Mouse (Mus musculus): ENCODE measurements around the gene Creld1. TPM values are rescaled to one million over a fixed set of nuclear protein-coding genes. Genes with fewer than 3 reads are reported as not detected.

Gene Creld1
- polyA plus RNA-seq (2012; rRNA removed; ENCODE audit: low replicate concordance) = 32.7 and 35.8 TPM in 2 replicates

DNA sequence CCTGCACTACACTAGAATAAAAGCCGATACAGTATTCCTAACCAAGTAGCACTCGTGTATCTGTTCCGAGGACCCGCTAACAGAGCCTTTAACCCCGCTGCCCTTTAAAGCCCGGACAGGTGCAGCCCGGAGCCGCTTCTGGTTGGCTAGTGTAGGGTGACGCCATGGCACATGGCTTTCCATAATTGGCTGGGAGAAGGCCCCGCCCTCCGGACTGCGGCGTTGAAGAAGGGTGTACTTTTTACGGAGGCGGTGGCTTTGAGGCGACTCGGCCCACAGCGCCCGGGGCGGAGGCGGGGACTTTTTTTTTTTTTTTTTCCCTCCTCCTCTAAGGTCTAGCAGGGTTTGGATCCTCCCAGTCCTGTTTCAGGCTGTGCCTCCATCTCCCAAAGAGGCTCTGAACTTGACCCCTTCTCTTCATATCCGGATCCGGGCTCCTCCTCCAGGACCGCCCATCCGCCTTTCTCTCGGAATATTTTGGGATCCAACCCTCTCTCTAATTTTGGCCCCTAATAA lies at the start of gene Creld1:
TSS of gene Creld1 (plus strand) at position 198 of the 516 bp plus-strand sequence.

DNA sequence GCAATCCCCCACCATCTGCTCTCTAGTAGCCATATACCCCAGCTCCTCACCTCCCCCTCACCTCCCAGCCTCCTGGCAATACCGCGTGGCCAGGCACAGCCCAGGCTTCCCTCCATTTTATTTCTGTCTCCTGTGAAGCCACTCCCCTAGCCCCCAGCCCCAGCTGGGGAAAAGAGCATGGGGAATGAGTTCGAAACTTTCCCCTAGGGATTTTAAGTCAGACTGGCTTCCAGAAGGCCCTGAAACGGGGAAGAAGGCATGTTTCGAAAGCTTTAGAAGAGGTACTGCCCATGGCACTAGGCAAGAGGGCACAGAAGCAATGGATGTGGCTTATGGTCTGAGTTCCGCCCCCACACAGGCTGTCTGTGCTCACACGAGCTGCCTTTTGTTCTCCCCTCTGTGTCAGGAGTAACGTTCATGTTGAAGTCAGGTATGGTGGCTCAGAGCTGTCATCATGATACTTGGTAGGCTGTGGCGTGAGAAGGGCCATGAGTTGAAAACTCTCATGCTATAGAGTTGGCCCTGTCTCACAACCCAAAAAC lies 47.4 kb upstream of the Creld1 start, which contains the start of gene Cidec:
TSS of gene Cidec (minus strand) at position 97 of the 542 bp plus-strand sequence.

DNA sequence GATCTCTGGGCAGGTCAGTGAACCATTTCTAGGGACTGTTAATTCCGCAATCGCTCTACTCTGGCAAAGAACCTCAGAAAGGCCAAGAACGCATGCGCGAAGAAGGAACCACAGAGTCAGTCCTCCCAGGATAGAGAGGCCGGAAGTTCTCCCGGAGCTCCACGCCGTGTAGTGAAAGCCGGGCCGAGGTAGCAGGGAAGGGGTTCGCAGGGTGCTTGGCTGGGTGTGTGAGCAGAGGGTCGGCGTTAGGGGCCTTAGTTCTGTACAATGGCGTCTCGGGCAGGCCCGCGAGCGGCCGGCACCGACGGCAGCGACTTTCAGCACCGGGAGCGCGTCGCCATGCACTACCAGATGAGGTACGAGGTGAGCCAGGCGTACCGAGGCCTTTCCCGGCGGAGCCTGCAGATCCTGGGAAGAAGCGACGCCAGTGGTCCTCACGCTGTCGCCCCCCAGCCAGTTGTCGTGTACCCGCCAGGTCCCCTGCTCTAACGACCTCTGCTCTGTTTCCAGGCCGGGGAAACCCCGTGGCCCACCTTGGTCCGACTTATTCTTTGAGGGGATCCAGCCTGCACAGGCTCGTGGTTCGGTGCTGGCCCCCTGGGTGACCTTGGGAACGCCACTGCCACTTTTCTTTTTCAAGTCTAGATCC lies 40.5 kb upstream of the Creld1 start, which contains the start of gene Jagn1:
TSS of gene Jagn1 (plus strand) at position 128 of the 649 bp plus-strand sequence.

DNA sequence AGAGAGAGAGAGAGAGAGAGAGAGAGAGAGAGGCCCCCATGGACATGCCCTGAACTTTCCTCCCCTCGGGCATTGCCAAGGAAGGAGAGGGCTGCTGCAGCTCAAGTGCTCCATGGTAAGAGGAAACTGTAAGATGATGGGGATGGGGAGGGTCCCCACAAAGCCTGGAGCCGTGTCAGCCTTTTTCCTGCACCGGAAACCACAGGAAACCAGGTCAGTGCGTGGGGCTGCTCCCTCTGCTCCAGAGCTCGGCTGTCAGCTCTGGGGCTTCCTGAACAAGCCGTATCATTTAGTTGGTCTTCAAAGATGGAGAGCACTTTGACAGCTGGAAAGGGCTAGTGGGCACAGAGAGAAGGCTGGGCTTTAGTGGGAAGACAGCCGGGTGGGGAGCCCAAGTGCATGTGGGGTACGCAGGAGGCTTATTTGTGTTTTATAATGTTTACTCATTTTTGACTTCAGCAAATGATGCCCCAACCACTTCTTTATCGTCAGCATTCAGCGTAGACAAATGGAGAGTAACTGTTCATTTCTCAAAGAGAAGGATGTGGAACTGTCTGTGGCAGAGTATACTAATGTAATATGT lies 25.1 kb upstream of the Creld1 start, which contains the start of gene Il17re:
TSS of gene Il17re (plus strand) at position 533 of the 583 bp plus-strand sequence.

DNA sequence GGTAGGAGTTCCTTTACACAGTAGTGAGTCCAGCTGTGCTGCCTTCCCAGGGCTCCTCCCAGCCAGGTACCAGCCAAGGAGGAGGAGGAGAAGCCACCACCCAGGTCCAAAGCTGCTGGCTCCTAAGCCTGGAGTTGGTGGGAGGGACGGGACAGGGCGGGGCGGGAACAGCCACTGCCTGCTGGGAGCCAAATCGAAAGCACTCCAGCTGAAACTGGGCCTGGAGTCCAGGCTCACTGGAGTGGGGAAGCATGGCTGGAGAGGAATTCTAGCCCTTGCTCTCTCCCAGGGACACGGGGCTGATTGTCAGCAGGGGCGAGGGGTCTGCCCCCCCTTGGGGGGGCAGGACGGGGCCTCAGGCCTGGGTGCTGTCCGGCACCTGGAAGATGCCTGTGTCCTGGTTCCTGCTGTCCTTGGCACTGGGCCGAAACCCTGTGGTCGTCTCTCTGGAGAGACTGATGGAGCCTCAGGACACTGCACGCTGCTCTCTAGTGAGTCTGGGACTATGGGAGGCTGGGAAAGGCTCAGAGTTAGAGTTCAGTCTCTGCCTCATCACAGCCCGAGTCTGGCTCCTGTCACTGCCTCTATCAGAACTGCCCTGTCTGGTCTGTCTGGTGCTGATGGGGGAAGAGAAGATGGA lies 11.7 kb upstream of the Creld1 start, which contains the start of gene Il17rc:
TSS of gene Il17rc (plus strand) at position 131 of the 640 bp plus-strand sequence.

DNA sequence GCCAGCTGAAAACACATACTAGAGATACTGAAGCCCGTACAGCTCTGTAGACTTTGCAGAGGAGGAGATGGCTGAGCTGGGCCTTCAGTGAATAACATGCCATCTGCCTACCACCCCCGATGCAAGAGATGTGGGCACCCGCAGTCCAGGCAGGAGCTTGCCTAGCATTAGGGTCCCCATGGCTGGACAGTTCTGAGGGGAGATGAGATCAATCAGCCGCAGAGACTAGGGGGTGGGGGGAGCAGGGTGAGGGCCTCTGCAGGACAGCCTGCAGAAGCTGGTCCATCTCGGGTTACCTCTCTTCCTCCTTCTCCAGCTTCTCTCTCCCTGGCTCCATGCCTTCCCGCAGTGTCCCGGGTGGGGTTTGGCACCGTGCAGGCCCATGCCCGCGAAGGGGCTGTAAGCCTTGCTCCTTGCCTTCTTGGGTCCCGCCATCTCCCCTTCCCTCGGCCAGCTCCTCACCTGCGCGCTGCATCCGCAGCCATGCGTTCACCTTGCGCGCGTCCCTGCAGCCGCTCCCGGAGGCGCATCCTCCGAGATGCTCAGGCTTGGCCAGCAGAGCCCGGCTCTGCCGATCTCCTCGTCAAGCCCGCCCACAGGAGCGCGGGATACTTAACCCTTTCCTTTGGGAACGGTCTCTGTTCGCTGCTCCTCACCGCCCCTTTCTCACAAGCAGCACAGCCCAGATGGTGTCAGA lies 18.4 kb downstream of the Creld1 start, which contains the start of gene Prrt3:
TSS of gene Prrt3 (minus strand) at position 544 of the 697 bp plus-strand sequence.

DNA sequence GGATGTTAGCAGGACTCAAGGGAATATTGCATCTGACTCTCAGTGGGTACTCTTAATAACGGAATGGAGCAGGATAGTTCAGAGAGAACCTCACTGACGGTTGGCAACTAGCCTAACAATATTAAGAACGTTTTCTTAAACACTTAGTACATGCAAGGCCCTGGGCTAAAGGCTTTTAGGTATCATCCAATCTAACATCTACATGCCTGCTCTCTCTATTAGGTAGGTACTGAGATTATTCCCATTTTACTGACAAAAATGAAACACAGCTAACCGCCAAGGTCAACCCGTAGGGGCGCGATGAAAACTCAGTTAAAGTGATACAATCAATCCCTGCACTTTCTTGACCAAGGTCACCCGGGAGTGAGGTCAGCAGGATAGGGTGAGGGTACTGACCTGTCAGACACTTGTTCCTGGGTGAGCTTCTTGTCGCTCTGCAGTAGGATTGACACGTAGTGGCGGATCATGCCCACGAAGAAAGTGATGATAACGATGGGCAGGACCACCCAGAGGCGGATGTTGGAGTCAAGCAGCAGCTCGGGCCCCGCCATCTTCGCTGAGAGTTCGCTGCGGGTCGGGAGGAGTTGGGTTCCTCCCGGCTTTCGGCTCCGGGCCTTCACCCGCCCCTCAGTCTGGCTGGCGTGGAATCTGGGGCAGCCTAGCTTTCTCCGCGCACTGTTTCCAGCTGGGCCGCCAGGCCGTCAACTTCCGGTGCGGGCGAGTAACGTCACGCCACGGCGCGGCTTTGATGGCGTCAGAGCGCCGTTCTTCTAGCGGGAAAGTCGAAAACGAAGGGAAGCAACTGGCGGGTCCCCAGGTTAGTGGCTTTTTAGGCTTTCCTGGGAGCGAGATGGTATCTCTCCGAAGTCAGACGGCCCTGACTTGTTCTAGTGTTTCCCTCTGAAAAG lies 48.1 kb downstream of the Creld1 start, which contains the start of the genes Emc3 and Fancd2:
TSS of gene Emc3 (minus strand) at position 721 of the 908 bp plus-strand sequence.
TSS of gene Fancd2 (plus strand) at position 751 of the 908 bp plus-strand sequence.

Other genes with a start within 250 kb of the Creld1 start
- 42.5 and 61.5 TPM in 2 replicates for gene Mtmr14, start 245.5 kb upstream of the Creld1 start, polyA plus RNA-seq (2012; rRNA removed; ENCODE audit: low replicate concordance)
- 0.19 and 0.29 TPM in 2 replicates for gene Cpne9, start 201.0 kb upstream of the Creld1 start, polyA plus RNA-seq (2012; rRNA removed; ENCODE audit: low replicate concordance)
- gene Brpf1, start 176.2 kb upstream of the Creld1 start, polyA plus RNA-seq (2012; rRNA removed; ENCODE audit: low replicate concordance) = 21.5 and 25.7 TPM in 2 replicates
- gene Ogg1, start 156.3 kb upstream of the Creld1 start, polyA plus RNA-seq (2012; rRNA removed; ENCODE audit: low replicate concordance) = 20.4 and 23.9 TPM in 2 replicates
- 50.4 and 63.0 TPM in 2 replicates for gene Camk1, start 139.3 kb upstream of the Creld1 start, polyA plus RNA-seq (2012; rRNA removed; ENCODE audit: low replicate concordance)
- 18.9 and 22.2 TPM in 2 replicates for gene Tada3, start 105.4 kb upstream of the Creld1 start, polyA plus RNA-seq (2012; rRNA removed; ENCODE audit: low replicate concordance)
- gene Arpc4, start 105.2 kb upstream of the Creld1 start, polyA plus RNA-seq (2012; rRNA removed; ENCODE audit: low replicate concordance) = 65.2 and 96.3 TPM in 2 replicates
- gene Ttll3, start 94.0 kb upstream of the Creld1 start, polyA plus RNA-seq (2012; rRNA removed; ENCODE audit: low replicate concordance) = 11.4 and 13.8 TPM in 2 replicates
- gene Rpusd3, start 64.0 kb upstream of the Creld1 start, polyA plus RNA-seq (2012; rRNA removed; ENCODE audit: low replicate concordance) = 86.7 and 143 TPM in 2 replicates
- gene Cidec, start 47.5 kb upstream of the Creld1 start, polyA plus RNA-seq (2012; rRNA removed; ENCODE audit: low replicate concordance) = 1,508 and 1,611 TPM in 2 replicates
- gene Jagn1, start 40.7 kb upstream of the Creld1 start, polyA plus RNA-seq (2012; rRNA removed; ENCODE audit: low replicate concordance) = 48.4 and 107 TPM in 2 replicates
- 25.9 and 44.8 TPM in 2 replicates for gene Il17re, start 24.8 kb upstream of the Creld1 start, polyA plus RNA-seq (2012; rRNA removed; ENCODE audit: low replicate concordance)
- 59.1 and 98.0 TPM in 2 replicates for gene Il17rc, start 11.9 kb upstream of the Creld1 start, polyA plus RNA-seq (2012; rRNA removed; ENCODE audit: low replicate concordance)
- gene Prrt3, start 18.6 kb downstream of the Creld1 start, polyA plus RNA-seq (2012; rRNA removed; ENCODE audit: low replicate concordance) = 0.03 and 0.12 TPM in 2 replicates
- gene Emc3, start 48.4 kb downstream of the Creld1 start, polyA plus RNA-seq (2012; rRNA removed; ENCODE audit: low replicate concordance) = 40.1 and 68.3 TPM in 2 replicates
- gene Fancd2, start 48.4 kb downstream of the Creld1 start, polyA plus RNA-seq (2012; rRNA removed; ENCODE audit: low replicate concordance) = 0.67 and 1.8 TPM in 2 replicates
- gene Fancd2os, start 117.4 kb downstream of the Creld1 start, polyA plus RNA-seq (2012; rRNA removed; ENCODE audit: low replicate concordance) = not detected in 2 replicates
- gene Brk1, start 121.5 kb downstream of the Creld1 start, polyA plus RNA-seq (2012; rRNA removed; ENCODE audit: low replicate concordance) = 130 and 284 TPM in 2 replicates
- gene Vhl, start 140.7 kb downstream of the Creld1 start, polyA plus RNA-seq (2012; rRNA removed; ENCODE audit: low replicate concordance) = 19.2 and 29.8 TPM in 2 replicates
- gene Irak2, start 155.2 kb downstream of the Creld1 start, polyA plus RNA-seq (2012; rRNA removed; ENCODE audit: low replicate concordance) = 40.7 and 50.7 TPM in 2 replicates
- 27.4 and 28.4 TPM in 2 replicates for gene Tatdn2, start 213.8 kb downstream of the Creld1 start, polyA plus RNA-seq (2012; rRNA removed; ENCODE audit: low replicate concordance)
- 0.31 and 0.65 TPM in 2 replicates for gene Ghrl, start 236.6 kb downstream of the Creld1 start, polyA plus RNA-seq (2012; rRNA removed; ENCODE audit: low replicate concordance)